Mouse (Mus musculus) liver, adult 2 months (tissue): ENCODE results near the gene Creb3l1.

Source experiments
- CTCF ChIP-seq: fragments of 200-500 bp; IDR thresholded peaks from 2 replicates; pipeline ENCODE4 v1.5.1; 2011; ENCODE audit warnings: low read depth, low read length, control low read depth
- POLR2A ChIP-seq: fragments of 200-500 bp; IDR thresholded peaks from 2 replicates; pipeline ENCODE4 v1.6.1; 2011; ENCODE audit warnings: low read length, control low read depth; ENCODE audit not compliant: insufficient read depth; ENCODE audit errors: extremely low read depth

DNA sequence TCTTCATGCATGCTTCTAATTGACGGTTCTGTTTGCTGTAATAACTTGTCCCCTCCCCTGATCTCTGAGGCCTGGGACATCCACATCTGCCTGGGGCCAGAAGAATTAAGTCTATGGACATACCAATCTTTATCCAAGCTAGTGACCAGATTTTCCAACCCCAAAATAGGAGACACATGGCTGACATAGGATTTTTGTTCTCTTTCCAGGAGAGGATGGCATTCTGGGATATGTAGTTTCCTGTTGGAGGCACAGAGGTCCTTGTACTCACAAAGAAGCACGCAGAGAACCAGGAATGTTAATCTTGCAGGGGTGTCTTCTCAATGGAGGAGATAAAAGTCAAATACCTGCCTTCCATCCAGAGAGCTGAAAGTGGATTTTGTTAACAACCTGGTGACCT, 28.5 kb upstream of the Creb3l1 start:
- TF ChIP-seq POLR2A, result no peak
- no peak for TF ChIP-seq CTCF
